Comparison of ENCODE assay signal across 27 mouse cellular contexts in genomic region chr4:97973064-97973463, GRCm38 (mm10).
DNase-seq lines count a peak whose midpoint lies in the region; ATAC-seq and TF ChIP-seq lines count a peak whose summit lies in the region.
"Had no signal": no experiment of that assay in that cellular context is flagged by ENCODE, and none has a peak within 500 bp of the region (broad histone marks: within the 10 kb centered on the region; RNA-seq: fewer than 3 reads in every experiment).

No protein-coding gene starts in this region.

- H3K27me3 ChIP-seq in heart, embryonic 13.5 days (replicated peaks): no peaks in the 10 kb centered on the region
- H3K27me3 ChIP-seq in heart, embryonic 10.5 days (ENCODE audit: insufficient read depth, poor library complexity, severe bottlenecking): no peaks in the 10 kb centered on the region
- no peaks in the 10 kb centered on the region for H3K27me3 ChIP-seq in kidney, embryonic 14.5 days (ENCODE audit: control insufficient read depth, insufficient read depth, low read length)
- no peaks in the 10 kb centered on the region for H3K27me3 ChIP-seq in kidney, postnatal 0 days (ENCODE audit: insufficient read depth, low read length)
- H3K27me3 ChIP-seq: embryonic facial prominence, embryonic 13.5 days; forebrain, embryonic 12.5 days; forebrain, embryonic 15.5 days; hindbrain, embryonic 13.5 days; intestine, embryonic 15.5 days had no signal

- H3K4me2 ChIP-seq in heart, embryonic 13.5 days: no peak overlapping the region
- H3K4me2 ChIP-seq in kidney, embryonic 14.5 days (replicated peaks; ENCODE audit: low read depth, low read length): no peak overlapping the region
- H3K4me2 ChIP-seq in kidney, postnatal 0 days (ENCODE audit: low read length): no peak overlapping the region
- H3K4me2 ChIP-seq: embryonic facial prominence, embryonic 13.5 days; forebrain, embryonic 12.5 days; forebrain, embryonic 15.5 days; hindbrain, embryonic 13.5 days; intestine, embryonic 15.5 days had no signal

- intact Hi-C loops in heart, postnatal 25 days (cut with DNase I): no loop called here

- ATAC-seq in heart, embryonic 13.5 days (ENCODE audit: extremely low read depth, insufficient number of reproducible peaks, low FRiP score, low TSS enrichment): no peak
- ATAC-seq in kidney, embryonic 14.5 days (ENCODE audit: low FRiP score, low TSS enrichment): peak; percentile 81; the same call in 1 of the 2 replicates
- ATAC-seq in kidney, postnatal 0 days (replicated peaks; ENCODE audit: low FRiP score, low read depth): no peak
- ATAC-seq: activated CD4-positive, CD25-positive, alpha-beta regulatory T cell, adult 4 months; forebrain, embryonic 15.5 days; hindbrain, embryonic 16.5 days; intestine, embryonic 15.5 days had no signal

- peak; percentile 36 for DNase-seq in heart, adult 11 months
- DNase-seq in heart, postnatal 25 days (ENCODE audit: low spot score): no peak
- DNase-seq in heart, embryonic 10.5 days (ENCODE audit: low spot score): no peak
- DNase-seq in kidney, adult 9 months: no peak
- DNase-seq in kidney, postnatal 0 days (ENCODE audit: low spot score): peak; percentile 35
- DNase-seq in kidney, postnatal 4 days: no peak
- DNase-seq: adrenal gland, adult 8-10 months; adrenal gland, postnatal 25 days; cerebellum, adult 11-12 months; cerebellum, adult 8-10 months; cerebellum, postnatal 10 days; cerebellum, postnatal 36 days; embryo, embryonic 11 days; gastrocnemius, postnatal 25 days; heart, postnatal 14 days had no signal

- peak overlapping the region; percentile 85 for H3K27ac ChIP-seq in heart, embryonic 13.5 days (replicated peaks)
- H3K27ac ChIP-seq in heart, embryonic 10.5 days: no peak overlapping the region
- H3K27ac ChIP-seq in kidney, embryonic 14.5 days (ENCODE audit: low read depth, low read length): no peak overlapping the region
- no peak overlapping the region for H3K27ac ChIP-seq in kidney, postnatal 0 days
- H3K27ac ChIP-seq: embryonic facial prominence, embryonic 10.5 days; embryonic facial prominence, embryonic 13.5 days; forebrain, embryonic 12.5 days; forebrain, embryonic 15.5 days; hindbrain, embryonic 10.5 days; intestine, embryonic 15.5 days had no signal

- TF ChIP-seq CTCF in kidney, postnatal 0 days (IDR thresholded peaks at IDR 0.05; ENCODE audit: low read depth): no peak

- H3K4me3 ChIP-seq in heart, embryonic 13.5 days: no peak overlapping the region
- no peak overlapping the region for H3K4me3 ChIP-seq in heart, embryonic 10.5 days
- no peak overlapping the region for H3K4me3 ChIP-seq in kidney, embryonic 14.5 days (ENCODE audit: low read length)
- H3K4me3 ChIP-seq in kidney, postnatal 0 days (replicated peaks; ENCODE audit: low read depth, low read length): no peak overlapping the region
- H3K4me3 ChIP-seq: embryonic facial prominence, embryonic 10.5 days; embryonic facial prominence, embryonic 13.5 days; erythroblast, embryonic 14.5 days; forebrain, embryonic 12.5 days; forebrain, embryonic 15.5 days; hindbrain, embryonic 10.5 days; hindbrain, embryonic 13.5 days; intestine, embryonic 15.5 days had no signal

- peaks cover 11% of the 10 kb centered on the region for H3K36me3 ChIP-seq in heart, embryonic 13.5 days
- H3K36me3 ChIP-seq in heart, embryonic 10.5 days: 0 out of 2 replicates have a peak, but pooled peaks cover 2% of the 10 kb centered on the region
- no peaks in the 10 kb centered on the region for H3K36me3 ChIP-seq in kidney, embryonic 14.5 days (ENCODE audit: control insufficient read depth, insufficient read depth, low read length)
- no peaks in the 10 kb centered on the region for H3K36me3 ChIP-seq in kidney, postnatal 0 days (ENCODE audit: insufficient read depth, low read length)
- H3K36me3 ChIP-seq: embryonic facial prominence, embryonic 10.5 days; embryonic facial prominence, embryonic 13.5 days; forebrain, embryonic 12.5 days; forebrain, embryonic 15.5 days; hindbrain, embryonic 10.5 days; hindbrain, embryonic 13.5 days; intestine, embryonic 15.5 days had no signal

- WGBS in heart, embryonic 13.5 days: 93% methylated on average over 2 of the region's 2 CpGs
- WGBS in heart, embryonic 10.5 days: 84% methylated on average over 2 of the region's 2 CpGs
- WGBS in kidney, embryonic 14.5 days: 69% methylated on average over 2 of the region's 2 CpGs
- 63% methylated on average over 2 of the region's 2 CpGs for WGBS in kidney, postnatal 0 days

- no peaks in the 10 kb centered on the region for H3K9me3 ChIP-seq in heart, embryonic 13.5 days
- no peaks in the 10 kb centered on the region for H3K9me3 ChIP-seq in heart, embryonic 10.5 days
- H3K9me3 ChIP-seq in kidney, embryonic 14.5 days (ENCODE audit: control insufficient read depth, low read length): no peaks in the 10 kb centered on the region
- H3K9me3 ChIP-seq in kidney, postnatal 0 days (replicated peaks; ENCODE audit: low read length): no peaks in the 10 kb centered on the region
- H3K9me3 ChIP-seq: embryonic facial prominence, embryonic 10.5 days; embryonic facial prominence, embryonic 13.5 days; forebrain, embryonic 12.5 days; forebrain, embryonic 15.5 days; hindbrain, embryonic 10.5 days; hindbrain, embryonic 13.5 days; intestine, embryonic 15.5 days had no signal

- H3K9ac ChIP-seq in heart, embryonic 13.5 days: no peak overlapping the region
- H3K9ac ChIP-seq in kidney, embryonic 14.5 days (ENCODE audit: low read depth, low read length): no peak overlapping the region
- H3K9ac ChIP-seq in kidney, postnatal 0 days (ENCODE audit: low read depth, low read length): no peak overlapping the region
- H3K9ac ChIP-seq: embryonic facial prominence, embryonic 13.5 days; forebrain, embryonic 12.5 days; forebrain, embryonic 15.5 days; hindbrain, embryonic 13.5 days; intestine, embryonic 15.5 days had no signal

- H3K4me1 ChIP-seq in heart, embryonic 13.5 days: peaks cover 51% of the 10 kb centered on the region
- peaks cover under 1% of the 10 kb centered on the region; the same call in 1 of the 2 replicates for H3K4me1 ChIP-seq in heart, embryonic 10.5 days
- no peaks in the 10 kb centered on the region for H3K4me1 ChIP-seq in kidney, embryonic 14.5 days (ENCODE audit: control insufficient read depth, insufficient read depth, low read length)
- 0 out of 2 replicates have a peak, but pooled peaks cover 4% of the 10 kb centered on the region for H3K4me1 ChIP-seq in kidney, postnatal 0 days (replicated peaks; ENCODE audit: insufficient read depth, low read length)
- H3K4me1 ChIP-seq: hindbrain, embryonic 10.5 days had no signal

Comparison
In these comparisons a context has a peak if more than half of its experiments do, and no peak if none do; other contexts are left out.
1. DNase-seq: peak in heart, adult 11 months (single experiment) and kidney, postnatal 0 days (single experiment); none in heart, postnatal 25 days (single experiment), heart, embryonic 10.5 days (single experiment), kidney, adult 9 months (single experiment) and kidney, postnatal 4 days (0 of 2).